Mouse (Mus musculus): ENCODE results near the gene Rhbdf1.

DNA sequence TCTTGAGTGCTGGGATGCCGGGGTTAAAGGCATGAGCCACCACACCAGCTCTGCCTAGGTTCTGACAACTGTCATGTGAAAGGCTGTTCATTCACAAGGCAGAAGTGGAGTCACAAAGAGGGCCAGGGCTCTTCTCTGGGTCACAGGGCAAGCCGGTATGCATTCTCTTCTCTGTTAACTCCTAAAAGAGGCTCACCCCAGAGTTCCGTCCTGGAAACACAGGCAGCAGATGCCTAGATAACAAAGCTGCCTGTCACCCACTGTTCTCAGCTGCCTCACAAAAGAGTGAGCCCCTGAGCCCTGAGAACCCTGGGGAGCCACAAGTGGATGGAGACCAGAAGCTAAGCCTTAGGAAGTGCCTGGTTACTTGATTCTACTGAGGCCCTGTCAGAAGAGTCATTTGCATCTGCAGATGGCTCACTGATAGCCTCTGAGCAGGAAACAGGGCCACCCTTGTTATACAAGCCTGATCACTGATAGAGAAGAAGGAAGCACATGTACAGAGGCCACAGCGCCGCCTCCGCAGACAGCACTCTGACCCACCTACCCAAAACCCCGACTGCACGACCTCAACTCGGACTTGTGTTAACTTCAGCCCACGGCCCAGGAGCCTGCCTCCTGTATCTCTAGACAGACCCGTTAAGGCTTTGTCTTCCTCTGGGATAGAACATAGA, 26.1 kb downstream of the Rhbdf1 start:
- TF ChIP-seq CTCF (IDR thresholded peaks at IDR 0.05; ENCODE audit: low read depth) (no peak), EP300 (IDR thresholded peaks at IDR 0.05; ENCODE audit: low read depth) (no peak)
